Mouse (Mus musculus) hindbrain, embryonic 13.5 days (tissue): Measurements from ENCODE around the gene Xntrpc. TPM values are rescaled to one million over a fixed set of nuclear protein-coding genes. Genes with fewer than 3 reads are reported as not detected.

ENCODE experiments used
- ATAC-seq: fragments of 200-750 bp; cut with Nextera tagmentation; 2 replicates; pipeline ENCODE4 v1.8.0; 2017; ENCODE audit warnings: moderate TSS enrichment; ENCODE audit not compliant: low FRiP score
- H3K27ac ChIP-seq: fragments of 300-500 bp; sonication (generic); 2 replicates; pipeline ENCODE4 v1.5.1; 2015; ENCODE audit warnings: inconsistent platforms, mild to moderate bottlenecking, moderate library complexity
- H3K27me3 ChIP-seq: fragments of 300-500 bp; sonication (generic); 2 replicates; pipeline ENCODE4 v1.6.1; 2015; ENCODE audit warnings: mild to moderate bottlenecking, inconsistent platforms
- H3K36me3 ChIP-seq: fragments of 300-500 bp; sonication (generic); 2 replicates; pipeline ENCODE4 v1.6.1; 2015; ENCODE audit warnings: mild to moderate bottlenecking, inconsistent platforms
- H3K4me1 ChIP-seq: fragments of 300-500 bp; sonication (generic); replicated peaks from 2 replicates; pipeline ENCODE4 v1.6.1; 2015; ENCODE audit warnings: inconsistent platforms
- H3K4me2 ChIP-seq: fragments of 300-500 bp; sonication (generic); 2 replicates; pipeline ENCODE4 v1.6.1; 2015; ENCODE audit warnings: inconsistent platforms, mild to moderate bottlenecking, moderate library complexity
- H3K4me3 ChIP-seq: fragments of 300-500 bp; sonication (generic); 2 replicates; pipeline ENCODE4 v1.5.1; 2015; ENCODE audit warnings: mild to moderate bottlenecking, inconsistent platforms
- H3K9ac ChIP-seq: fragments of 300-500 bp; sonication (generic); 2 replicates; pipeline ENCODE4 v1.6.1; 2015; ENCODE audit warnings: mild to moderate bottlenecking, inconsistent platforms
- H3K9me3 ChIP-seq: fragments of 300-500 bp; sonication (generic); 2 replicates; pipeline ENCODE4 v1.6.1; 2016; ENCODE audit warnings: inconsistent platforms
- WGBS: fragments of 180-500 bp; shearing (Covaris S2); methylation state at CpG from one replicate; pipeline ENCODE4 v1.1.7; 2015; 5-methylcytosine and 5-hydroxymethylcytosine counted together
- polyA plus RNA-seq: library from polyadenylated mRNA; unstranded; fragments of >200 nt; fragmentation: Nextera tagmentation; extraction: Ambion mirVana; gene quantifications from 2 replicates; pipeline ENCODE4 v1.2.1, GENCODE M21; 2015

The Xntrpc gene
- polyA plus RNA-seq, 1 experiment from 2014 or later: 1.2 TPM

DNA sequence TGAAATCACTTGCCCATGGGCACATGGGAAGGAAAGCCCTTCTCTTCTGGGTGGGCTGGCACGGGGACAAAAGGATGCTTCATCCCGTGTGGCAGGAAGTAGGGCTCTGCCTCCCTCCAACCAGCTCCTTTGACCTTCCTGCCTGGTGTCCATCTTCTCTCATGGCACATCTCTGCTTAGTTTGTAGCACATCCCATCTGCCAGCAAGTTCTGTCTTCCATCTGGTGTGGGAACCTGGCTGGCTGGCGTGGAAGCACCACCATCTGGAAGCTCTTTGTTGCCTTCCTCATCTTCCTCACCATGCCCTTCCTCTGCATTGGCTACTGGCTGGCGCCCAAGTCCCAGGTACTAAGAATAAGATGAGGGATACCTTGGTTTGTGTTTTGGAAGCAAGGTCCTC lies 21.8 kb downstream of the Xntrpc start:
- Histone ChIP-seq H3K4me3 (no peak overlapping the region), H3K36me3 (peaks cover 71% of the 10 kb centered on the region), H3K9me3 (no peaks in the 10 kb centered on the region), H3K27me3 (no peaks in the 10 kb centered on the region), H3K4me2 (no peak overlapping the region), H3K27ac (no peak overlapping the region), H3K4me1 (no peaks in the 10 kb centered on the region), H3K9ac (no peak overlapping the region)
- 81% methylated on average over 4 of the region's 4 CpGs for WGBS
- ATAC-seq: no peak

DNA sequence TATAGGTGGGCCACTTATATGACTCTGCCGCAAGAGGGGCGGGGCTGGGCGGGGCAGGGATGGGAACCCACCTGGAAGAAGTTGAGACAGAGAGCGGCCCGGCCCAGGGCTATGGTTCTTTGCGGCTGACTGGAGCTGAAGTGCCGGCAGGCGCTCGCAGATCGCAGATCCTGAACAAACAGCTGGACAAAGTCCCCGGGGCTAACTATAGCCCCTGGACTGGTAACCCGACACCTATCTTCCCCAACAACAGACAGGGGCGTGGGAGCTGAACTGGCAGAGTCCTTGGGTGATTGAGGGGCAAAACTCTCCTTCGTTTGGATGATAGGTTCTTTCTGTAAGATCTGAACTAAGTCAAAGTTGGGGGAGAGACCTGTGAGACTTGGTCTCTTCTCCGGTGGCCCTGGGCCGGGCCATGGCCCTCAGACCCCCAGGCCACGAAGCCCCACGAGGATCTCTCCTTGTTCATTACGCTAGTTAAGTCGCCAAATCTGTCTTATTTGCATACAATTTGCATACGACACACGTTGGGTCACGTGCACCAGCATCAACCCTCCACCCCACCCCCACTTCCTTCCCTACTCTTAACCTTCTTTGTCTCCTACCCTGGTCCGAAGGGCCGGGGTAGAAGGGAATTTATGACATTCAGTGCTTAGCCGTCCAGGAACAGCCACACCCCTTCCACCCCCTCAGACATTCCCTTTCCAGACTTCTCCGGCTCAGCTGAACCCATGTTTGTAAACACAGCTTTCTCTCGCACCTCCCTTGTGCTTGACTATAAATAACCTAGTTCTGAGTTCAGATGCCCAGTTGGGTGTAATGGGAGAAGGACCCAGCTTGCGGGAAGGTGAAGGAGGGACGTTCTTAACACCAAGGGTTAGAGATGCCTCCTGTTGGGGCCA lies 34.5 kb downstream of the Xntrpc start:
- ATAC-seq: peak; percentile 55; the same call in 1 of the 2 replicates
- Histone ChIP-seq H3K4me2 (peak overlapping the region; percentile 49), H3K36me3 (peaks cover 4% of the 10 kb centered on the region), H3K27me3 (0 out of 2 replicates have a peak, but pooled peaks cover 3% of the 10 kb centered on the region), H3K9me3 (no peaks in the 10 kb centered on the region), H3K9ac (no peak overlapping the region), H3K4me1 (peaks cover 22% of the 10 kb centered on the region), H3K4me3 (peak overlapping the region; percentile 18), H3K27ac (no peak overlapping the region)
- WGBS: 4% methylated on average over 30 of the region's 30 CpGs

DNA sequence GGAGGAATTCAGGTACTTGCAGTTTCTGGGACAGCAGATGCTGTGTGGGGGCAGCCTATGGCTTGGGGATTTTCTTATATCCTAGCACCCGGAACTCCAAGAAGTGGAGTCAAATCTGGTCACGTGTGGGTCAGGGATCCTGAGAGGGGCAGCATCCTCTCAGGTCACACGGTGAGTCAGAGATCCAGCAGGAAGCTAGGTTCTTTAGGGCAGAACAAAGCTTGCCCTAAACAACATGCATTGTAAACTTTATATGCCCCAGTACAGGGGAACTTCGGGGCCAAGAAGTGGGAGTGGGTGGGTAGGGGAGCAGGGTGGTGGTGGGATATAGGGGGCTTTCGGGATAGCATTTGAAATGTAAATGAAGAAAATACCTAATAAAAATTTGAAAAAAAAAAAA lies 35.4 kb downstream of the Xntrpc start:
- ATAC-seq: no peak
- Histone ChIP-seq H3K27me3 (0 out of 2 replicates have a peak, but pooled peaks cover 3% of the 10 kb centered on the region), H3K4me2 (no peak overlapping the region), H3K4me3 (no peak overlapping the region), H3K4me1 (peaks cover 22% of the 10 kb centered on the region), H3K9me3 (no peaks in the 10 kb centered on the region), H3K9ac (no peak overlapping the region), H3K27ac (no peak overlapping the region), H3K36me3 (peaks cover 4% of the 10 kb centered on the region)
- WGBS: 63% methylated on average over 5 of the region's 5 CpGs

DNA sequence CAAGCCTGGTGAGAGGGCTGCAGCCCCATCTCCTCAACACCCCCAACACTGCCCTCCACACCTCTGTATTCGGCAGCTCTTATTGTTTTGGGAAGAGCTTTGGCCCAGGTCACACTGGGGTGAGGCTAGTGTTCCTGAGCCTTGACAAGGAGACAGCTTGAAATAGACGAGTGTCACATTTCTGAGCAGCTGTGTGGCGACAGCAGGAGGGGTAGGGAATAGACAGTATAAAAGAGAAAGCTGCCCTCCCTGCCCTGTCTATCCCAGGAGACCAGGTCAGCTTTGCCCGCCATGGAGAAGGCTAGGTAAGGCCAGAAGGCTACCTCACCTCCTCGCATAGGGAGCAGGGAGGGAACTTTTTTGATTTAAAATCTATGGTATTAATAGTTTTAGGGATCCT lies 36.0 kb downstream of the Xntrpc start, which contains the start of gene Art1:
Gene Art1, plus strand, starts transcription at position 257 of the 400 bp plus-strand sequence.
- WGBS: 32% methylated on average over 5 of the region's 5 CpGs

GRCm38 (mm10) chr7:102102241-102102640 lies 36.7 kb downstream of the Xntrpc start:
- 35% methylated on average over 8 of the region's 8 CpGs for WGBS
- 0 out of 2 replicates have a peak, but pooled peaks cover 3% of the 10 kb centered on the region for H3K27me3 ChIP-seq
- H3K4me2 ChIP-seq: no peak overlapping the region
- no peak overlapping the region for H3K27ac ChIP-seq
- H3K4me3 ChIP-seq: no peak overlapping the region
- H3K4me1 ChIP-seq: peaks cover 30% of the 10 kb centered on the region
- ATAC-seq: no peak
- H3K36me3 ChIP-seq: no peaks in the 10 kb centered on the region; the same call in 1 of the 2 replicates
- no peaks in the 10 kb centered on the region for H3K9me3 ChIP-seq
- no peak overlapping the region for H3K9ac ChIP-seq

More for the DNA sequence above, 36.0 kb downstream of the Xntrpc start, which contains the start of gene Art1:
- H3K4me1 ChIP-seq: peaks cover 22% of the 10 kb centered on the region
- H3K36me3 ChIP-seq: peaks cover 4% of the 10 kb centered on the region
- H3K4me2 ChIP-seq: no peak within 1 kb of the TSS
- H3K9ac ChIP-seq: no peak within 1 kb of the TSS
- H3K27ac ChIP-seq: 0 out of 2 replicates have a peak within 1 kb of the TSS, but pooled peaks have one; percentile 15
- no peak for ATAC-seq
- no peak within 1 kb of the TSS for H3K4me3 ChIP-seq
- H3K27me3 ChIP-seq: 0 out of 2 replicates have a peak, but pooled peaks cover 3% of the 10 kb centered on the region
- no peaks in the 10 kb centered on the region for H3K9me3 ChIP-seq

GRCm38 (mm10) chr7:102102696-102103095 lies 37.2 kb downstream of the Xntrpc start:
- WGBS: 51% methylated on average over 6 of the region's 6 CpGs
- Histone ChIP-seq H3K9me3 (no peaks in the 10 kb centered on the region), H3K27ac (no peak overlapping the region), H3K4me3 (no peak overlapping the region), H3K4me1 (peaks cover 30% of the 10 kb centered on the region), H3K9ac (no peak overlapping the region), H3K4me2 (no peak overlapping the region), H3K36me3 (no peaks in the 10 kb centered on the region), H3K27me3 (0 out of 2 replicates have a peak, but pooled peaks cover 3% of the 10 kb centered on the region)
- ATAC-seq: no peak

GRCm38 (mm10) chr7:102103555-102103954 lies 38.0 kb downstream of the Xntrpc start:
- no peak overlapping the region for H3K4me2 ChIP-seq
- H3K36me3 ChIP-seq: no peaks in the 10 kb centered on the region
- H3K9ac ChIP-seq: no peak overlapping the region
- H3K4me3 ChIP-seq: no peak overlapping the region
- H3K9me3 ChIP-seq: no peaks in the 10 kb centered on the region
- 93% methylated on average over 2 of the region's 2 CpGs for WGBS
- ATAC-seq: no peak
- H3K4me1 ChIP-seq: peaks cover 30% of the 10 kb centered on the region
- no peak overlapping the region for H3K27ac ChIP-seq
- 0 out of 2 replicates have a peak, but pooled peaks cover 3% of the 10 kb centered on the region for H3K27me3 ChIP-seq

DNA sequence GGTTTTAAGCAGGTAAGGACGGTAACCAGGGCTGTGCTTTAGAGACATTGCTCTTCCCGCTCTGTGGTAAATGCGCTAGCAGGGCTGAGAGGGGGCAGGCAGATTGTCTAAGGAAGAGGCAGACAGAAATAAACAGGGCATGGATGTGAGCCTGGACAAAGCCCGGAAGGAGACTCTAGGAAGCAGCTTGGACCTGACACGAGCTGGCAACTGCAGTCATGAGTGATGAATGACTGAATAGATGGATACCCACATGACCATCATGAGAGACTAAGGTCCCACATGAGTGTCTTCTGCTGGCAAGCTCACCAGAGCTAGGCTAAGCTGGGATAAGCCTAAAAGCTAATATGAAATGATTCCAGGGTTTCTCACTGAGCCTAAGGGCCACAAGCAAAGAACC lies 38.6 kb downstream of the Xntrpc start:
- no peak overlapping the region for H3K9ac ChIP-seq
- no peak overlapping the region for H3K4me2 ChIP-seq
- peaks cover 30% of the 10 kb centered on the region for H3K4me1 ChIP-seq
- 77% methylated on average over 5 of the region's 5 CpGs for WGBS
- H3K9me3 ChIP-seq: no peaks in the 10 kb centered on the region
- no peak overlapping the region for H3K27ac ChIP-seq
- no peak overlapping the region for H3K4me3 ChIP-seq
- no peak for ATAC-seq
- H3K27me3 ChIP-seq: 0 out of 2 replicates have a peak, but pooled peaks cover 3% of the 10 kb centered on the region
- no peaks in the 10 kb centered on the region for H3K36me3 ChIP-seq

DNA sequence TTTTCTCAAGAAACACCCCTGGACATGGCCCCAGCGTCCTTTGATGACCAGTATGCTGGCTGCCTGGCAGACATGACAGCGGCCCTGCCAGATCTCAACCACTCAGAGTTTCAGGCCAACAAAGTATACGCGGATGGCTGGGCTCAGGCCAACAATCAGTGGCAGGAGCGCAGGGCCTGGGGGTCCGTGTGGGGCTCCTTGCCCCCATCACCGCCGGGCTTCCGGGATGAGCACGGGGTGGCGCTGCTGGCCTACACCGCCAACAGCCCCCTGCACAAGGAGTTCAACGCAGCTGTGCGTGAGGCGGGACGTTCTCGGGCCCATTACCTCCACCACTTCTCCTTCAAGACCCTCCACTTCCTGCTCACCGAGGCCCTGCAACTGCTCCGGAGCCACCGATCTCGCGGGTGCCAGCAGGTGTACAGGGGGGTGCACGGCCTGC lies 41.2 kb downstream of the Xntrpc start:
- no peak for ATAC-seq
- H3K9ac ChIP-seq: peak overlapping the region; percentile 43
- WGBS: 21% methylated on average over 23 of the region's 23 CpGs

GRCm38 (mm10) chr7:102108206-102108605 lies 42.7 kb downstream of the Xntrpc start:
- Histone ChIP-seq H3K4me2 (no peak overlapping the region), H3K9ac (no peak overlapping the region), H3K9me3 (no peaks in the 10 kb centered on the region), H3K36me3 (no peaks in the 10 kb centered on the region), H3K4me1 (peaks cover 7% of the 10 kb centered on the region), H3K4me3 (no peak overlapping the region), H3K27me3 (no peaks in the 10 kb centered on the region), H3K27ac (no peak overlapping the region)
- 79% methylated on average over 1 of the region's 1 CpGs for WGBS
- ATAC-seq: no peak

More for the DNA sequence above, 41.2 kb downstream of the Xntrpc start:
- no peak overlapping the region for H3K27ac ChIP-seq
- peak overlapping the region; percentile 52 for H3K4me2 ChIP-seq
- peak overlapping the region; percentile 24 for H3K4me3 ChIP-seq
- H3K36me3 ChIP-seq: no peaks in the 10 kb centered on the region
- no peaks in the 10 kb centered on the region for H3K27me3 ChIP-seq
- no peaks in the 10 kb centered on the region for H3K9me3 ChIP-seq
- H3K4me1 ChIP-seq: peaks cover 18% of the 10 kb centered on the region

DNA sequence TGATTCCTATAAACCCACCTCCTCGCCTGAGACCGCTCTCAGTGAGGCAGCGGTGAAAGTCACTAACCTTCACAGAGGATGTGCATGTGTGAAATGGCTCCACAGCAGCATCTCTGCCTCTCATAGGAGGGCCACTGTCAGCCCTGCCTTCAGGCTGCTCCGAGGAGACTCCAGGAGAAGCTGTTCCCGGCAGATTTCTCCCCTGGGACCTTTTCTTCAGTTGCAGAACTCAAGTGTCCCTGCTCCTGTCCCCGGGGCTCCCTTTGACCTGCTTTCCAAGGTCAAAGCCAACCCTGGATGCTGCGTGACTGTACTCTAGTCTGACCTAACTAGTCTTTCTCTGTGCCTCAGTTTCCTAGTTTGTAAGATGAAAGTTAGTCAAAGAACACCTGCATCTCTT lies 43.7 kb downstream of the Xntrpc start, which contains the start of gene Art5:
Gene Art5, minus strand, starts transcription at position 319 of the 400 bp plus-strand sequence.
- Histone ChIP-seq H3K4me1 (peaks cover 7% of the 10 kb centered on the region), H3K36me3 (no peaks in the 10 kb centered on the region), H3K4me2 (no peak within 1 kb of the TSS), H3K27ac (no peak within 1 kb of the TSS), H3K9ac (no peak within 1 kb of the TSS), H3K9me3 (no peaks in the 10 kb centered on the region), H3K4me3 (no peak within 1 kb of the TSS), H3K27me3 (no peaks in the 10 kb centered on the region)
- 67% methylated on average over 7 of the region's 7 CpGs for WGBS
- ATAC-seq: no peak

DNA sequence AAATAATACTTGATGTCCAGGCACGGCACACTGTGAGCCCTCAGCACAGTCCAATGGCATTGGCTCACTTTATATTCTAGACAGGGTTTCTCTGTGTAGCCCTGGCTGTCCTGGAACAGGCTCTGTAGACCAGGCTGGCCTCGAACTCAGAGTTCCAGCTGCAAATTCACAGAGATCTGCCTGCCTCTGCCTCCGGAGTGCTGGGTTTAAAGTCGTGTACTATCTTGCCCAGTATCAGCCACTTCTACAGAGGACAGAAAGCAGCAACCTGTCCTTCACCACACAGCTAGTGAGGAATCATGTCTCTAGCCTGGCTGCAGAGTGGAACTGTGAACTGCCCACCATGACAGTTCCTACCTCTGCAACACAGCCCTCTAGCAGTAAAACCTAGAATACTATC lies 44.2 kb downstream of the Xntrpc start:
- Histone ChIP-seq H3K4me3 (no peak overlapping the region), H3K4me2 (no peak overlapping the region), H3K9me3 (no peaks in the 10 kb centered on the region), H3K9ac (no peak overlapping the region), H3K27ac (no peak overlapping the region), H3K36me3 (no peaks in the 10 kb centered on the region), H3K4me1 (peaks cover 7% of the 10 kb centered on the region), H3K27me3 (no peaks in the 10 kb centered on the region)
- no peak for ATAC-seq
- WGBS: 93% methylated on average over 4 of the region's 4 CpGs
